Mouse (Mus musculus) neural tube, embryonic 15.5 days (tissue): ENCODE data around the gene Thsd7a. TPM values are rescaled to one million over a fixed set of nuclear protein-coding genes. Genes with fewer than 3 reads are reported as not detected.

Source experiments
- ATAC-seq: fragments of 200-750 bp; cut with Nextera tagmentation; 2 replicates; pipeline ENCODE4 v1.8.0; 2017; ENCODE audit warnings: mild to moderate bottlenecking, moderate TSS enrichment, moderate library complexity; ENCODE audit not compliant: low FRiP score
- H3K27ac ChIP-seq: fragments of 300-500 bp; sonication (generic); replicated peaks from 2 replicates; pipeline ENCODE4 v1.5.1; 2015; ENCODE audit warnings: mild to moderate bottlenecking, inconsistent platforms
- H3K27me3 ChIP-seq: fragments of 300-500 bp; sonication (generic); replicated peaks from 2 replicates; pipeline ENCODE4 v1.6.1; 2015; ENCODE audit warnings: inconsistent platforms
- H3K36me3 ChIP-seq: fragments of 300-500 bp; sonication (generic); 2 replicates; pipeline ENCODE4 v1.6.1; 2015; ENCODE audit warnings: inconsistent platforms
- H3K4me1 ChIP-seq: fragments of 300-500 bp; sonication (generic); 2 replicates; pipeline ENCODE4 v1.6.1; 2015; ENCODE audit warnings: inconsistent platforms
- H3K4me2 ChIP-seq: fragments of 300-500 bp; sonication (generic); 2 replicates; pipeline ENCODE4 v1.6.1; 2015; ENCODE audit warnings: inconsistent platforms, mild to moderate bottlenecking, moderate library complexity
- H3K4me3 ChIP-seq: fragments of 300-500 bp; sonication (generic); replicated peaks from 2 replicates; pipeline ENCODE4 v1.5.1; 2015; ENCODE audit warnings: mild to moderate bottlenecking, inconsistent platforms
- H3K9ac ChIP-seq: fragments of 300-500 bp; sonication (generic); replicated peaks from 2 replicates; pipeline ENCODE4 v1.6.1; 2015; ENCODE audit warnings: mild to moderate bottlenecking, inconsistent platforms
- H3K9me3 ChIP-seq: fragments of 300-500 bp; sonication (generic); replicated peaks from 2 replicates; pipeline ENCODE4 v1.6.1; 2016; ENCODE audit warnings: inconsistent platforms
- WGBS: fragments of 180-500 bp; shearing (Covaris S2); methylation state at CpG from one replicate; pipeline ENCODE4 v1.1.7; 2015; ENCODE audit warnings: mixed read lengths; 5-methylcytosine and 5-hydroxymethylcytosine counted together
- polyA plus RNA-seq: library from polyadenylated mRNA; unstranded; fragments of >200 nt; fragmentation: Nextera tagmentation; extraction: Ambion mirVana; gene quantifications from 2 replicates; pipeline ENCODE4 v1.2.1, GENCODE M21; 2015

Thsd7a gene
- polyA plus RNA-seq, 1 experiment from 2014 or later: 34.0 TPM

- Histone ChIP-seq H3K4me3 (no peak overlapping the region), H3K4me1 (peaks cover 14% of the 10 kb centered on the region), H3K36me3 (peaks cover 9% of the 10 kb centered on the region), H3K27me3 (no peaks in the 10 kb centered on the region), H3K9ac (no peak overlapping the region), H3K9me3 (no peaks in the 10 kb centered on the region), H3K4me2 (no peak overlapping the region), H3K27ac (no peak overlapping the region; the same call in 1 of the 2 replicates)
- 77% methylated on average over 32 of the region's 32 CpGs for WGBS
- peak; percentile 33 for ATAC-seq
Measured at GRCm38 (mm10) chr6:12555114-12556099, 193.8 kb downstream of the Thsd7a start.

- H3K27me3 ChIP-seq: no peaks in the 10 kb centered on the region
- H3K4me3 ChIP-seq: no peak overlapping the region
Measured at GRCm38 (mm10) chr6:12551176-12551575, 198.0 kb downstream of the Thsd7a start.

GRCm38 (mm10) chr6:12550054-12550655 lies 199.1 kb downstream of the Thsd7a start:
- H3K27ac ChIP-seq: peak overlapping the region; percentile 13; the same call in 1 of the 2 replicates
- H3K4me1 ChIP-seq: peaks cover 12% of the 10 kb centered on the region
- no peak overlapping the region for H3K9ac ChIP-seq
- no peaks in the 10 kb centered on the region for H3K27me3 ChIP-seq
- no peak for ATAC-seq
- WGBS: 25% methylated on average over 4 of the region's 4 CpGs
- no peak overlapping the region for H3K4me3 ChIP-seq
- H3K4me2 ChIP-seq: no peak overlapping the region
- H3K9me3 ChIP-seq: no peaks in the 10 kb centered on the region
- peaks cover 8% of the 10 kb centered on the region for H3K36me3 ChIP-seq

More at GRCm38 (mm10) chr6:12551176-12551575, 198.0 kb downstream of the Thsd7a start:
- Histone ChIP-seq H3K4me2 (no peak overlapping the region), H3K9me3 (no peaks in the 10 kb centered on the region), H3K9ac (no peak overlapping the region), H3K4me1 (peaks cover 19% of the 10 kb centered on the region), H3K36me3 (peaks cover 9% of the 10 kb centered on the region), H3K27ac (no peak overlapping the region)
- 55% methylated on average over 3 of the region's 3 CpGs for WGBS
- no peak for ATAC-seq

- Histone ChIP-seq H3K9ac (no peak overlapping the region), H3K36me3 (no peaks in the 10 kb centered on the region), H3K4me3 (no peak overlapping the region), H3K4me1 (peaks cover 2% of the 10 kb centered on the region; the same call in 1 of the 2 replicates), H3K27me3 (no peaks in the 10 kb centered on the region), H3K9me3 (no peaks in the 10 kb centered on the region), H3K4me2 (no peak overlapping the region), H3K27ac (no peak overlapping the region)
- ATAC-seq: no peak
- 29% methylated on average over 5 of the region's 5 CpGs for WGBS
Measured at GRCm38 (mm10) chr6:12544096-12544495, 205.1 kb downstream of the Thsd7a start.

GRCm38 (mm10) chr6:12542496-12542895 lies 206.7 kb downstream of the Thsd7a start:
- Histone ChIP-seq H3K4me2 (no peak overlapping the region), H3K4me1 (peaks cover 2% of the 10 kb centered on the region; the same call in 1 of the 2 replicates), H3K27me3 (no peaks in the 10 kb centered on the region), H3K27ac (no peak overlapping the region), H3K9ac (no peak overlapping the region), H3K9me3 (no peaks in the 10 kb centered on the region), H3K4me3 (no peak overlapping the region), H3K36me3 (no peaks in the 10 kb centered on the region)
- 55% methylated on average over 3 of the region's 3 CpGs for WGBS
- no peak for ATAC-seq

GRCm38 (mm10) chr6:12519121-12519520 lies 230.1 kb downstream of the Thsd7a start:
- Histone ChIP-seq H3K27ac (no peak overlapping the region), H3K4me2 (no peak overlapping the region), H3K36me3 (no peaks in the 10 kb centered on the region), H3K9ac (no peak overlapping the region), H3K27me3 (no peaks in the 10 kb centered on the region), H3K4me1 (no peaks in the 10 kb centered on the region), H3K4me3 (no peak overlapping the region), H3K9me3 (no peaks in the 10 kb centered on the region)
- ATAC-seq: no peak

GRCm38 (mm10) chr6:12518283-12518903 lies 230.8 kb downstream of the Thsd7a start:
- WGBS: 49% methylated on average over 9 of the region's 9 CpGs
- Histone ChIP-seq H3K4me2 (no peak overlapping the region), H3K27me3 (no peaks in the 10 kb centered on the region), H3K4me1 (no peaks in the 10 kb centered on the region), H3K9ac (no peak overlapping the region), H3K36me3 (no peaks in the 10 kb centered on the region), H3K9me3 (no peaks in the 10 kb centered on the region), H3K27ac (no peak overlapping the region), H3K4me3 (no peak overlapping the region)
- ATAC-seq: no peak; the same call in 1 of the 2 replicates

GRCm38 (mm10) chr6:12517726-12518125 lies 231.5 kb downstream of the Thsd7a start:
- Histone ChIP-seq H3K4me2 (no peak overlapping the region), H3K9ac (no peak overlapping the region), H3K36me3 (no peaks in the 10 kb centered on the region), H3K4me3 (no peak overlapping the region), H3K27me3 (no peaks in the 10 kb centered on the region), H3K27ac (no peak overlapping the region), H3K4me1 (no peaks in the 10 kb centered on the region), H3K9me3 (no peaks in the 10 kb centered on the region)
- ATAC-seq: no peak

- WGBS: 81% methylated on average over 2 of the region's 2 CpGs
Measured at GRCm38 (mm10) chr6:12506877-12507276, 242.3 kb downstream of the Thsd7a start.

GRCm38 (mm10) chr6:12503867-12504266 lies 245.3 kb downstream of the Thsd7a start:
- Histone ChIP-seq H3K9ac (no peak overlapping the region), H3K4me2 (no peak overlapping the region), H3K36me3 (no peaks in the 10 kb centered on the region), H3K9me3 (no peaks in the 10 kb centered on the region), H3K4me1 (no peaks in the 10 kb centered on the region), H3K27ac (no peak overlapping the region), H3K4me3 (no peak overlapping the region), H3K27me3 (no peaks in the 10 kb centered on the region)
- ATAC-seq: no peak
- WGBS: 94% methylated on average over 7 of the region's 7 CpGs

More at GRCm38 (mm10) chr6:12506877-12507276, 242.3 kb downstream of the Thsd7a start:
- Histone ChIP-seq H3K27me3 (no peaks in the 10 kb centered on the region), H3K4me3 (no peak overlapping the region), H3K36me3 (no peaks in the 10 kb centered on the region), H3K9ac (no peak overlapping the region), H3K9me3 (no peaks in the 10 kb centered on the region), H3K4me1 (no peaks in the 10 kb centered on the region), H3K4me2 (no peak overlapping the region), H3K27ac (no peak overlapping the region)
- no peak for ATAC-seq

- no peaks in the 10 kb centered on the region for H3K4me1 ChIP-seq
- no peak for ATAC-seq
- no peak overlapping the region for H3K9ac ChIP-seq
- no peak overlapping the region for H3K4me2 ChIP-seq
- H3K4me3 ChIP-seq: no peak overlapping the region
- H3K36me3 ChIP-seq: no peaks in the 10 kb centered on the region
- H3K9me3 ChIP-seq: no peaks in the 10 kb centered on the region
- no peaks in the 10 kb centered on the region for H3K27me3 ChIP-seq
- no peak overlapping the region for H3K27ac ChIP-seq
- 85% methylated on average over 7 of the region's 7 CpGs for WGBS
Measured at GRCm38 (mm10) chr6:12500888-12501287, 248.3 kb downstream of the Thsd7a start.
